Mouse (Mus musculus): Measurements from ENCODE around the gene Slit3. TPM values are rescaled to one million over a fixed set of nuclear protein-coding genes. Genes with fewer than 3 reads are reported as not detected.

Slit3 gene
- polyA plus RNA-seq, 1 experiment from 2014 or later: 50.0 TPM

GRCm38 (mm10) chr11:35283767-35284166, 162.7 kb downstream of the Slit3 start:
- ATAC-seq (ENCODE audit: low FRiP score): no peak
- 40% methylated on average over 3 of the region's 3 CpGs for WGBS
- no peak overlapping the region for H3K27ac ChIP-seq

GRCm38 (mm10) chr11:35286578-35287390, 165.8 kb downstream of the Slit3 start:
- WGBS: 72% methylated on average over 13 of the region's 13 CpGs
- ATAC-seq (ENCODE audit: low FRiP score): no peak
- H3K4me1 ChIP-seq: peaks cover 17% of the 10 kb centered on the region
- no peak overlapping the region for H3K4me2 ChIP-seq (replicated peaks)
- H3K27me3 ChIP-seq: peaks cover 4% of the 10 kb centered on the region
- no peak overlapping the region for H3K27ac ChIP-seq
- H3K9ac ChIP-seq: no peak overlapping the region
- H3K4me3 ChIP-seq: no peak overlapping the region
- no peaks in the 10 kb centered on the region for H3K9me3 ChIP-seq (replicated peaks)
- H3K36me3 ChIP-seq: no peaks in the 10 kb centered on the region

More at GRCm38 (mm10) chr11:35283767-35284166, 162.7 kb downstream of the Slit3 start:
- Histone ChIP-seq H3K4me1 (peaks cover 17% of the 10 kb centered on the region), H3K4me3 (no peak overlapping the region), H3K36me3 (no peaks in the 10 kb centered on the region), H3K9me3 (replicated peaks) (no peaks in the 10 kb centered on the region), H3K27me3 (peaks cover 4% of the 10 kb centered on the region), H3K4me2 (replicated peaks) (no peak overlapping the region), H3K9ac (no peak overlapping the region)

GRCm38 (mm10) chr11:35288056-35288455, 167.0 kb downstream of the Slit3 start:
- no peaks in the 10 kb centered on the region for H3K36me3 ChIP-seq
- peaks cover 10% of the 10 kb centered on the region for H3K4me1 ChIP-seq
- no peak for ATAC-seq (ENCODE audit: low FRiP score)
- WGBS: 88% methylated on average over 7 of the region's 7 CpGs
- no peak overlapping the region for H3K27ac ChIP-seq
- no peaks in the 10 kb centered on the region for H3K9me3 ChIP-seq (replicated peaks)
- H3K9ac ChIP-seq: no peak overlapping the region
- H3K4me2 ChIP-seq (replicated peaks): no peak overlapping the region
- no peak overlapping the region for H3K4me3 ChIP-seq
- no peaks in the 10 kb centered on the region; the same call in 1 of the 2 replicates for H3K27me3 ChIP-seq

GRCm38 (mm10) chr11:35288761-35289278, 167.8 kb downstream of the Slit3 start:
- peaks cover 3% of the 10 kb centered on the region for H3K4me1 ChIP-seq
- H3K4me3 ChIP-seq: no peak overlapping the region
- H3K36me3 ChIP-seq: no peaks in the 10 kb centered on the region
- 83% methylated on average over 14 of the region's 14 CpGs for WGBS
- no peak overlapping the region for H3K4me2 ChIP-seq (replicated peaks)
- no peaks in the 10 kb centered on the region for H3K9me3 ChIP-seq (replicated peaks)
- no peak overlapping the region for H3K9ac ChIP-seq
- no peak overlapping the region for H3K27ac ChIP-seq
- H3K27me3 ChIP-seq: peaks cover 6% of the 10 kb centered on the region
- ATAC-seq (ENCODE audit: low FRiP score): no peak

GRCm38 (mm10) chr11:35292228-35292747, 171.3 kb downstream of the Slit3 start:
- no peaks in the 10 kb centered on the region for H3K36me3 ChIP-seq
- H3K9ac ChIP-seq: no peak overlapping the region
- WGBS: 68% methylated on average over 8 of the region's 8 CpGs
- no peak overlapping the region for H3K4me3 ChIP-seq
- no peak overlapping the region for H3K4me2 ChIP-seq (replicated peaks)
- H3K4me1 ChIP-seq: peaks cover 14% of the 10 kb centered on the region
- H3K9me3 ChIP-seq (replicated peaks): no peaks in the 10 kb centered on the region
- no peak for ATAC-seq (ENCODE audit: low FRiP score)
- H3K27me3 ChIP-seq: peaks cover 6% of the 10 kb centered on the region
- H3K27ac ChIP-seq: no peak overlapping the region

GRCm38 (mm10) chr11:35293197-35293596, 172.2 kb downstream of the Slit3 start:
- no peak overlapping the region for H3K27ac ChIP-seq
- no peak overlapping the region for H3K4me2 ChIP-seq (replicated peaks)
- H3K27me3 ChIP-seq: peaks cover 6% of the 10 kb centered on the region
- WGBS: 77% methylated on average over 5 of the region's 5 CpGs
- no peak overlapping the region for H3K9ac ChIP-seq
- no peak overlapping the region for H3K4me3 ChIP-seq
- H3K9me3 ChIP-seq (replicated peaks): no peaks in the 10 kb centered on the region
- no peaks in the 10 kb centered on the region for H3K36me3 ChIP-seq
- no peak for ATAC-seq (ENCODE audit: low FRiP score)
- H3K4me1 ChIP-seq: peaks cover 14% of the 10 kb centered on the region

- Histone ChIP-seq H3K4me2 (replicated peaks) (no peak overlapping the region), H3K9ac (no peak overlapping the region), H3K4me1 (peaks cover 14% of the 10 kb centered on the region), H3K27ac (no peak overlapping the region), H3K4me3 (no peak overlapping the region), H3K9me3 (replicated peaks) (no peaks in the 10 kb centered on the region), H3K36me3 (no peaks in the 10 kb centered on the region), H3K27me3 (peaks cover 9% of the 10 kb centered on the region)
- WGBS: 59% methylated on average over 7 of the region's 7 CpGs
- no peak for ATAC-seq (ENCODE audit: low FRiP score)
Measured at GRCm38 (mm10) chr11:35294670-35295069, 173.6 kb downstream of the Slit3 start.

GRCm38 (mm10) chr11:35295162-35295799, 174.3 kb downstream of the Slit3 start:
- 40% methylated on average over 3 of the region's 3 CpGs for WGBS
- H3K4me3 ChIP-seq: no peak overlapping the region
- no peaks in the 10 kb centered on the region for H3K9me3 ChIP-seq (replicated peaks)
- peaks cover 9% of the 10 kb centered on the region for H3K27me3 ChIP-seq
- no peak overlapping the region for H3K27ac ChIP-seq
- ATAC-seq (ENCODE audit: low FRiP score): peak; percentile 81
- H3K4me2 ChIP-seq (replicated peaks): no peak overlapping the region
- H3K36me3 ChIP-seq: no peaks in the 10 kb centered on the region
- no peak overlapping the region for H3K9ac ChIP-seq
- H3K4me1 ChIP-seq: peaks cover 14% of the 10 kb centered on the region

GRCm38 (mm10) chr11:35296803-35297202, 175.8 kb downstream of the Slit3 start:
- 91% methylated on average over 5 of the region's 5 CpGs for WGBS
- peaks cover 9% of the 10 kb centered on the region for H3K27me3 ChIP-seq
- ATAC-seq (ENCODE audit: low FRiP score): no peak
- H3K9ac ChIP-seq: no peak overlapping the region
- no peak overlapping the region for H3K4me3 ChIP-seq
- H3K9me3 ChIP-seq (replicated peaks): no peaks in the 10 kb centered on the region
- H3K4me2 ChIP-seq (replicated peaks): no peak overlapping the region
- no peak overlapping the region for H3K27ac ChIP-seq
- H3K4me1 ChIP-seq: peaks cover 14% of the 10 kb centered on the region
- H3K36me3 ChIP-seq: no peaks in the 10 kb centered on the region

- peaks cover 9% of the 10 kb centered on the region for H3K27me3 ChIP-seq
- no peak overlapping the region for H3K9ac ChIP-seq
- H3K4me2 ChIP-seq (replicated peaks): no peak overlapping the region
- H3K36me3 ChIP-seq: no peaks in the 10 kb centered on the region
- H3K4me3 ChIP-seq: no peak overlapping the region
- no peak overlapping the region for H3K27ac ChIP-seq
- WGBS: 72% methylated on average over 5 of the region's 5 CpGs
- no peak for ATAC-seq (ENCODE audit: low FRiP score)
- no peaks in the 10 kb centered on the region for H3K9me3 ChIP-seq (replicated peaks)
- H3K4me1 ChIP-seq: peaks cover 14% of the 10 kb centered on the region
Measured at GRCm38 (mm10) chr11:35297319-35297718, 176.3 kb downstream of the Slit3 start.

- peaks cover 14% of the 10 kb centered on the region for H3K4me1 ChIP-seq
- peaks cover 5% of the 10 kb centered on the region; the same call in 1 of the 2 replicates for H3K27me3 ChIP-seq
- no peaks in the 10 kb centered on the region for H3K9me3 ChIP-seq (replicated peaks)
- no peak overlapping the region for H3K27ac ChIP-seq
- no peak overlapping the region for H3K4me2 ChIP-seq (replicated peaks)
- WGBS: 89% methylated on average over 2 of the region's 2 CpGs
- no peaks in the 10 kb centered on the region for H3K36me3 ChIP-seq
- ATAC-seq (ENCODE audit: low FRiP score): no peak
- no peak overlapping the region for H3K9ac ChIP-seq
- no peak overlapping the region for H3K4me3 ChIP-seq
Measured at GRCm38 (mm10) chr11:35298526-35298925, 177.5 kb downstream of the Slit3 start.

- H3K9ac ChIP-seq: no peak overlapping the region
- ATAC-seq (ENCODE audit: low FRiP score): no peak
- H3K4me1 ChIP-seq: peaks cover 7% of the 10 kb centered on the region
- 84% methylated on average over 7 of the region's 7 CpGs for WGBS
- H3K4me3 ChIP-seq: no peak overlapping the region
- no peaks in the 10 kb centered on the region for H3K36me3 ChIP-seq
- no peak overlapping the region for H3K4me2 ChIP-seq (replicated peaks)
- 0 out of 2 replicates have a peak, but pooled peaks cover 3% of the 10 kb centered on the region for H3K27me3 ChIP-seq
- H3K27ac ChIP-seq: no peak overlapping the region
- no peaks in the 10 kb centered on the region for H3K9me3 ChIP-seq (replicated peaks)
Measured at GRCm38 (mm10) chr11:35299857-35300375, 178.9 kb downstream of the Slit3 start.

Measured in hindbrain, embryonic 12.5 days (tissue).